Mouse (Mus musculus): ENCODE data around the gene Bysl.
"Not testable (repeated sequence)": the region's sequence is repeated elsewhere in the genome, so short reads cannot be mapped to it uniquely, and the experiment has no call there.

The Bysl gene

GRCm38 (mm10) chr17:47610849-47611660, at the start of gene Bysl, which contains the start of the genes Med20 and Gm20517:
TSS of gene Bysl (minus strand) at chr17:47611492.
TSS of gene Med20 (plus strand) at chr17:47611582.
TSS of gene Gm20517 (plus strand) at chr17:47611589.
- DNase-seq: peak; percentile 98

GRCm38 (mm10) chr17:47658741-47659243, 47.5 kb upstream of the Bysl start:
- DNase-seq: no peak

DNA sequence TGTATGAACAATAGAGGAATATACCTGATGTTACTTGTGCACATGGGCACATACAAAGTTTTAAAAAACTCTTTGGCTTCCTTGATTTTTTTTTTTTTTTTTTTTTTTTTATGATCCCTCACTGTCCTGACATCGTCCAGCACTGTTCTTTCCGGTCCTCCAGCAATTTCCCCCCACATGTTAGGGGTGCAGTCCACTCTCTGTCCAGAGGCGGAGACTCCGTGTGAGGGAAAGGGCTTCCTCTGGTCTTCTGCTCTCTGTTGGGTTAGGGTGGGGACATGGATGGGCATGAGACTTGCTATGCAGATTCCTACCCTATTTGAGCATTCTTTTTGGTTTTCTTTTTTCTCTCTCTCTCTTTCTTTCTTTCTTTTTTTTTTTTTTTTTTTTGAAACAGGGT, 46.6 kb upstream of the Bysl start:
- no peak for DNase-seq

GRCm38 (mm10) chr17:47655697-47656096, 44.4 kb upstream of the Bysl start:
- DNase-seq: no peak

GRCm38 (mm10) chr17:47654346-47654745, 43.1 kb upstream of the Bysl start:
- not testable (repeated sequence) for DNase-seq

DNA sequence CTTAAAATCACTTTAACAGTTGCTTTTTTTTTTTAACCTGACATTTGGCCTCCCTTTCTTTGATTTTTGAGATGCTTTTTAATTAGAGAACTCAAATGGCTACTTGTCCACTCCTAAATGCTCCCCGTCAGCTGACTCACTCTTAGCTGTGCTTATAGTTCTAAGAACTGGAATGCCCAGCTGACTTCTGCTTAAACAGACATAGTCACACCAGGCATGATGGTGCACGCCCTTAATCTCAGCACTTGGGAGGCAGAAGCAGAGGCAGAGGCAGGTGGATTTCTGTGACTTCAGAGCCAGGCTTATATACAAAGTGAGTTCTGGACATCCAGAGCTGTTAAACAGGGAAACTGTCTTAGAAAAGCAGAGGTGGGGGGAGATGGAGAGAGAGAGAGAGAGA, 40.7 kb upstream of the Bysl start:
- DNase-seq: no peak

DNA sequence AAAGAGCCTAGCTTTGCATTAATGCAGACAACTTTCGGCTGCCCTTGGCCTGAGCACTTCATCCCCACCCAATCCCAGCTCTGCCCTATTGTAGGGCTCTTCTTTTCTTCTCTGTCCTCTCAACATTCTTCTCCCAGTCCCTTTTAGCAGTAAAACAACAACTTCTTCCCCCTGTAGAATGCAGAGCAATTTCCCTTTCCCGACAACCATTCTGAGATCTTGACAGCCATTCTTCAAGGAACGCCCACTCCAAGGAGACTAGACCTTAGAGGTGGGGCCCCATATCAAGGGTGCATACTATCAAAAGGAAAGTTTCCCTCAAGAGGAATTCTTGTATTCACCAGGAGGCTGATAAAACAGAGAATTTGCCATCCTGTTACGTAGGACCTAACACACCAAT, 37.7 kb upstream of the Bysl start:
- DNase-seq: no peak

DNA sequence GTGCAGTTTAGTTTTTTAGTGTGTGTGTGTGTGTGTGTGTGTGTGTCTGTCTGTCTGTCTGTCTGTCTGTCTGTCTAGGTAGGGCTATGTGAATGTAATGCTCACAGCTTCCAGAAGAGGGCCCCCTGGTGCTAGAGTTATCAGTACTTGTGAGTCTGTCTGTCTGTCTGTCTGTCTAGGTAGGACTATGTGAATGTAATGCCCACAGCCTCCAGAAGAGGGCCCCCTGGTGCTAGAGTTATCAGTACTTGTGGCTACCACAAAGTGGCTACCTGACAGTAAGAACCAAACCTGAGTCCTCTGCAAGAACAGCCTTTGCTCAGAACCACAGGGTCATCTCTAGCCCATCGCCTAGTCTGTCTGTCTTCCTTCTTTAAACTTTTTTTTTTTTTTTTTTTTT, 35.4 kb upstream of the Bysl start:
- peak; percentile 81 for DNase-seq

DNA sequence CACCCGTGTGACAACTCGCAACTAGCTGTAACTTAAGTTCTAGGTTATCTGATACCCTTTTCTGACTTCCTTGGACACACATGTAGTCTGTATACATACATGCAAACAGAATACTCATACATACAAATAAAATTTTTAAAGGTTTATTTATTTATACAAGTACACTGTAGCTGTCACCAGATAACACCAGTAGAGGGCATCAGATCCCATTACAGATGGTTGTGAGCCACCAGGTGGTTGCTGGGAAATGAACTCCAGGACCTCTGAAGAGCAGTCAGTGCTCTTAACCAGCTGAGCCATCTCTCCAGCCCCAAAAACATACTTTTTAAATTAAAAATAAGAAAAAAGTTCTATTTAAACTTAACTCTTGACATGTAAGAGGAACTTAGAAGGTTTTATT, 31.7 kb upstream of the Bysl start:
- no peak for DNase-seq

GRCm38 (mm10) chr17:47633999-47634770, 22.9 kb upstream of the Bysl start:
- no peak for DNase-seq

- DNase-seq: no peak
Measured at GRCm38 (mm10) chr17:47632181-47632840, 21.0 kb upstream of the Bysl start.

- no peak for DNase-seq
Measured at GRCm38 (mm10) chr17:47630678-47631065, 19.4 kb upstream of the Bysl start, which contains the start of gene Usp49. TSS of gene Usp49 (plus strand) at chr17:47630690.

DNA sequence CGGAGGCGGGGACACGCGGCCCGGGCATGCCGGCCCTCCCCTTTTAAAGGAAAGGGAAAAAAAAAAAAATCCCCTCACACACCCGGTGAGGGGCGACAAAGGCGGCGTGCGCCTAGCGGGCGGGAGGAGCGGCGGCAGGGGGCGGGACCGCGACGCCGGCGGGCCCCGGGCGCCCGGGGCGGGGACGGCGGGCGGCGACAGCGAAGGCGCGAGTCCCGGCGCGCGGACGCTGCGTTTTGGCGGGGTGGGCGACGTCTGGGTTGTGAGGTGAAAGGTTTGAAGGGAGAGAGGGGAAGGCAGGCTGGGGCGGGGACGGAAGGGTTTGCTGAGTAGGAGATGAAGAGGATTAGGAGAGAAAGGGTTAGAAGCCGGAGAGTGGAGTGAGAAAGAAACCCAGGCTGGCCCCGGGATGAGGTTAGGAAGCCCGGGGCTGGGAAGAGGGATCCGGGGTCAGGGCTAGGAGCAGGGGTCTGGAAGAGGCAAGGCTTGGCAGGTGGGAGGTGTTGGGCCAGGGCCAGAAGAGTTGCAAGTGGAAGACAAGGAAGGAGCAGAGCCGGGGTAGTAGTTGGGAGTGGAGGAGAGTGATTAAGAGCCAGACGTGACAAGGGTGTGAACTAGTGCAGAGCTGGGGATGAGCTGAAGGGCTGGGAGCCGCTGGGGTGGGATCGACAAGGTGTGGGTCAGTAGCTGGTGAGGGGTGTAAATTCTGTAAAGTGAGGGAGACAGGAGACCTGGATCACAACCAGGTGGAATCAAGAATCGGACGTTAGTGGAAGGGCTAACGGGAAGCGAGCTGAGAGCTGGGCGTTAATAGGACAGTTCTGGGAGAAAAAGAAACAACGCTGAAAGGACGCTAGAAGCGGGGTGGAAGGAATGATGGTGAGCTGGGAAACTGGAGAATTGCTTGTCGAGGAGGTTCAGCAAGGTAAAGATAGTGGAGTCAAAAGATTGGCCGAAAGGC, 18.7 kb upstream of the Bysl start:
- no peak for DNase-seq

GRCm38 (mm10) chr17:47628851-47629676, 17.8 kb upstream of the Bysl start:
- peak; percentile 98 for DNase-seq

- DNase-seq: no peak
Measured at GRCm38 (mm10) chr17:47627791-47628190, 16.5 kb upstream of the Bysl start.

- DNase-seq: no peak
Measured at GRCm38 (mm10) chr17:47626031-47626430, 14.7 kb upstream of the Bysl start.

- DNase-seq: no peak
Measured at GRCm38 (mm10) chr17:47625088-47625487, 13.8 kb upstream of the Bysl start.

DNA sequence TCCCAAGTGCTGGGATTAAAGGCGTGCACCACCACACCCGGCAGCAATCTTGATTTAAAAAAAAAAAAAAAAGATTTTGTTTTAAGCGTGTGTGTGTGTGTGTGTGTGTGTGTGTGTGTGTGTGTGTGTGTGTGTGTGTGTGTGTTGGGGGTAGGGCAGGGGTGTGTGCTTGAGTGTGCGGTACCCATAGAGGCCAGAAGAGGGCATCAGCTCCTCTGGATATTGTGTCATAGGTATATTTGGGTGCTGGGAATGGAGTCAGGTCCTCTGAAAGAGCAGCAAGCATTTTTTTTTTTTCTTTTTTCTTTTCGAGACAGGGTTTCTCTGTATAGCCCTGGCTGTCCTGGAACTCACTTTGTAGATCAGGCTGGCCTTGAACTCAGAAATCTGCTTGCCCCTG, 13.3 kb upstream of the Bysl start:
- not testable (repeated sequence) for DNase-seq

- no peak for DNase-seq
Measured at GRCm38 (mm10) chr17:47622912-47623554, 11.7 kb upstream of the Bysl start.

DNA sequence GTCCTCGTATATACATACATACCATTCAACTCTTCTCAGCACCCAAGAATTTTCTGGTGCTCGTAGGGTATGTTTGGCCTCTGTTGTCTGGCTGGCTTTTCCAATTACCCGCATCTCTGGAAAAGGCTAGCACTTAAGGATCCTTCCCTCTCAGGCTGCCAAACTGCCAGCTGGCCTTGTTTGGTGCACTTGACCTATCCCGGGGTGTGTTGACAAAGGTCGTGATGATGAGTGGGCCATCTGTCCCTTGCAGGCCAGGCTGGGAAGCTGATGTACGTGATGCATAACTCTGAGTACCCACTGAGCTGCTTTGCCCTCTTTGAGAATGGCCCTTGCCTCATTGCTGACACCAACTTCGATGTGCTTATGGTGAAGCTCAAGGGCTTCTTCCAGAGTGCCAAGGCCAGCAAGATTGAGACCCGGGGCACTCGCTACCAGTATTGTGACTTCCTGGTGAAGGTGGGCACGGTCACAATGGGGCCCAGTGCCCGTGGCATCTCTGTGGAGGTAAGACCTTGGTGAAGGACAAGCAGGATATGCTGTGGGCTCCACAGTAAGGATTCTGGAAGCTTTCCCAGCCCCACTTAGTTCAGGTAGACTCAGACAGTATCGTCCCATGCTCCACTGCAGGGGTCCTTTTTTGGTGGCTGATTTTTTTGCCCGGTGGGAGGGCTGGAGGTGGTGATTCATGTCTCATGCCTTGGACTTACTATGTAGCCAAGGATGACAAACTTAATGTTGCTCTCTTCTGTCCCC, 7.4 kb upstream of the Bysl start:
- DNase-seq: no peak

Measured in kidney, postnatal 14 days (tissue).